Mouse (Mus musculus) kidney, postnatal 0 days (tissue): ENCODE data around the gene Adgrv1. TPM values are rescaled to one million over a fixed set of nuclear protein-coding genes. Genes with fewer than 3 reads are reported as not detected.

Experiments
- ATAC-seq: fragments of 200-750 bp; cut with Nextera tagmentation; replicated peaks from 2 replicates; pipeline ENCODE4 v1.8.0; 2017; ENCODE audit warnings: low read depth, moderate number of reproducible peaks, moderate TSS enrichment, moderate library complexity; ENCODE audit not compliant: low FRiP score
- DNase-seq: peaks from one replicate; pipeline ENCODE4 v3.0.0-alpha.2; 2016; ENCODE audit warnings: low spot score
- H3K27ac ChIP-seq: fragments of 300-500 bp; sonication (generic); 2 replicates; pipeline ENCODE4 v1.5.1; 2014; ENCODE audit warnings: mild to moderate bottlenecking
- H3K27me3 ChIP-seq: fragments of 300-500 bp; sonication (generic); 2 replicates; pipeline ENCODE4 v1.6.1; 2014; ENCODE audit warnings: low read length, mixed read lengths; ENCODE audit not compliant: insufficient read depth
- H3K36me3 ChIP-seq: fragments of 300-500 bp; sonication (generic); 2 replicates; pipeline ENCODE4 v1.6.1; 2014; ENCODE audit warnings: low read length, mixed read lengths; ENCODE audit not compliant: insufficient read depth
- H3K4me1 ChIP-seq: fragments of 300-500 bp; sonication (generic); replicated peaks from 2 replicates; pipeline ENCODE4 v1.6.1; 2014; ENCODE audit warnings: antibody characterized with exemption, low read length, mixed read lengths; ENCODE audit not compliant: insufficient read depth
- H3K4me2 ChIP-seq: fragments of 300-500 bp; sonication (generic); 2 replicates; pipeline ENCODE4 v1.6.1; 2014; ENCODE audit warnings: mild to moderate bottlenecking, low read length, moderate library complexity, mixed read lengths
- H3K4me3 ChIP-seq: fragments of 300-500 bp; sonication (generic); replicated peaks from 2 replicates; pipeline ENCODE4 v1.5.1; 2014; ENCODE audit warnings: low read depth, low read length
- H3K9ac ChIP-seq: fragments of 300-500 bp; sonication (generic); 2 replicates; pipeline ENCODE4 v1.6.1; 2014; ENCODE audit warnings: low read depth, low read length
- H3K9me3 ChIP-seq: fragments of 300-500 bp; sonication (generic); replicated peaks from 2 replicates; pipeline ENCODE4 v1.6.1; 2016; ENCODE audit warnings: low read length, inconsistent platforms, mixed read lengths
- CTCF ChIP-seq: IDR thresholded peaks from 2 replicates; pipeline ENCODE4 v1.5.1; 2016; ENCODE audit warnings: antibody characterized with exemption, low read depth, mild to moderate bottlenecking, moderate library complexity
- WGBS: fragments of 180-500 bp; shearing (Covaris S2); extraction: QIAGEN DNeasy Blood & Tissue Kit; methylation state at CpG from one replicate; pipeline ENCODE4 v1.1.7; 2014; 5-methylcytosine and 5-hydroxymethylcytosine counted together
- polyA plus RNA-seq: library from polyadenylated mRNA; unstranded; fragments of >200 nt; fragmentation: Nextera tagmentation; extraction: Ambion mirVana; gene quantifications from 2 replicates; pipeline ENCODE4 v1.2.1, GENCODE M21; 2015

Gene Adgrv1
- polyA plus RNA-seq, 1 experiment from 2014 or later, result 2.7 TPM

- H3K36me3 ChIP-seq, result no peaks in the 10 kb centered on the region
- no peaks in the 10 kb centered on the region for H3K4me1 ChIP-seq
- DNase-seq, result no peak
- no peaks in the 10 kb centered on the region for H3K27me3 ChIP-seq
- no peak overlapping the region for H3K27ac ChIP-seq
- no peak overlapping the region for H3K9ac ChIP-seq
- ATAC-seq, result no peak
- no peak overlapping the region for H3K4me2 ChIP-seq
- H3K4me3 ChIP-seq, result no peak overlapping the region
- TF ChIP-seq CTCF, result no peak
- 80% methylated on average over 2 of the region's 2 CpGs for WGBS
- H3K9me3 ChIP-seq, result no peaks in the 10 kb centered on the region
These were observed 289.9 kb downstream of the Adgrv1 start for GRCm38 (mm10) chr13:81342987-81343596.

GRCm38 (mm10) chr13:81335241-81335640, 297.7 kb downstream of the Adgrv1 start:
- Histone ChIP-seq H3K4me3 (no peak overlapping the region), H3K9ac (no peak overlapping the region), H3K36me3 (no peaks in the 10 kb centered on the region), H3K27ac (no peak overlapping the region), H3K9me3 (no peaks in the 10 kb centered on the region), H3K4me1 (no peaks in the 10 kb centered on the region), H3K27me3 (no peaks in the 10 kb centered on the region), H3K4me2 (no peak overlapping the region)
- no peak for TF ChIP-seq CTCF
- DNase-seq (no peak), ATAC-seq (no peak)
- 83% methylated on average over 1 of the region's 1 CpGs for WGBS

- H3K4me2 ChIP-seq, result no peak overlapping the region
- no peaks in the 10 kb centered on the region for H3K9me3 ChIP-seq
- WGBS, result 8% methylated on average over 3 of the region's 3 CpGs
- H3K9ac ChIP-seq, result no peak overlapping the region
- DNase-seq (peak; percentile 78), ATAC-seq (peak; percentile 80)
- no peaks in the 10 kb centered on the region for H3K27me3 ChIP-seq
- no peaks in the 10 kb centered on the region for H3K4me1 ChIP-seq
- H3K36me3 ChIP-seq, result no peaks in the 10 kb centered on the region
- no peak for TF ChIP-seq CTCF
- H3K27ac ChIP-seq, result 0 out of 2 replicates have a peak overlapping the region, but pooled peaks have one; percentile 6
- H3K4me3 ChIP-seq, result no peak overlapping the region
These were observed 300.9 kb downstream of the Adgrv1 start for GRCm38 (mm10) chr13:81332018-81332417.

- H3K9me3 ChIP-seq, result no peaks in the 10 kb centered on the region
- no peaks in the 10 kb centered on the region for H3K27me3 ChIP-seq
- no peak overlapping the region for H3K4me3 ChIP-seq
- ATAC-seq (no peak), DNase-seq (no peak)
- no peak for TF ChIP-seq CTCF
- H3K27ac ChIP-seq, result no peak overlapping the region
- H3K9ac ChIP-seq, result no peak overlapping the region
- WGBS, result 84% methylated on average over 5 of the region's 5 CpGs
- H3K4me2 ChIP-seq, result no peak overlapping the region
- no peaks in the 10 kb centered on the region for H3K36me3 ChIP-seq
- no peaks in the 10 kb centered on the region for H3K4me1 ChIP-seq
These were observed 303.2 kb downstream of the Adgrv1 start for GRCm38 (mm10) chr13:81329762-81330161.

GRCm38 (mm10) chr13:81328181-81328580, 304.8 kb downstream of the Adgrv1 start:
- WGBS, result 70% methylated on average over 1 of the region's 1 CpGs
- no peak overlapping the region for H3K27ac ChIP-seq
- H3K9ac ChIP-seq, result no peak overlapping the region
- H3K27me3 ChIP-seq, result no peaks in the 10 kb centered on the region
- H3K9me3 ChIP-seq, result no peaks in the 10 kb centered on the region
- H3K36me3 ChIP-seq, result no peaks in the 10 kb centered on the region
- no peak for DNase-seq
- H3K4me1 ChIP-seq, result no peaks in the 10 kb centered on the region
- no peak overlapping the region for H3K4me2 ChIP-seq
- H3K4me3 ChIP-seq, result no peak overlapping the region
- no peak for TF ChIP-seq CTCF
- no peak for ATAC-seq

- H3K4me2 ChIP-seq, result no peak overlapping the region
- no peak overlapping the region for H3K4me3 ChIP-seq
- no peaks in the 10 kb centered on the region for H3K9me3 ChIP-seq
- H3K4me1 ChIP-seq, result no peaks in the 10 kb centered on the region
- H3K27ac ChIP-seq, result no peak overlapping the region
- H3K27me3 ChIP-seq, result no peaks in the 10 kb centered on the region
- no peak for DNase-seq
- ATAC-seq, result peak; percentile 74
- H3K9ac ChIP-seq, result no peak overlapping the region
- 76% methylated on average over 2 of the region's 2 CpGs for WGBS
- TF ChIP-seq CTCF, result no peak
- no peaks in the 10 kb centered on the region for H3K36me3 ChIP-seq
These were observed 307.2 kb downstream of the Adgrv1 start for GRCm38 (mm10) chr13:81325606-81326215.
